Mouse (Mus musculus): ENCODE results near the gene Erfe.

DNA sequence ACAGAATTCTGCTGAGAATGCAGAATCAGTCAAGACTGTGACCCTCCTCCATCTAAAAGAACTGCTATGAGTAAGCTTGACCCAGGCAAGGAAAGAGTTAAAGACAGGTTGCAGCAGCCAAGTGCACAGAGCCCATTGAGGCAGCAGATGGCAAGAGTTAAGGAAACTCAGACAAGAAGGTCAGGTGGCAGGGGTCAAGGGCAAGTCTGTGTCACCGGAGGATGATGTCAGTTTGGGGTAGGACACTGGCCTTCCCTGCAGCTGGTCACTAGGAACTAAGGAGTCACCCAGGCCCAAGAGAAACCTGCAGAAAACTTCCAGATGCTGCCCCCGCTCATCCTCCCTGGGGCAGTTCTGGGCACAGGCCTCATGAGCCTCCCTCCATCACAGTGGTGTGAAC is 41.6 kb upstream of the Erfe start:
- TF ChIP-seq CTCF (IDR thresholded peaks at IDR 0.05; ENCODE audit: low read depth, low read length) (no peak), POLR2A (IDR thresholded peaks at IDR 0.05; ENCODE audit: borderline replicate concordance, low read depth, low read length) (no peak)
